13 mouse cellular contexts compared by ENCODE assay signal in genomic region chr9:25218954-25219353, GRCm38 (mm10). TPM values are rescaled to one million over a fixed set of nuclear protein-coding genes. Genes with fewer than 3 reads are reported as not detected.
DNase-seq lines count a peak whose midpoint lies in the region; ATAC-seq lines count a peak whose summit lies in the region.
"Had no signal": no experiment of that assay in that cellular context is flagged by ENCODE, and none has a peak within 500 bp of the region (broad histone marks: within the 10 kb centered on the region; RNA-seq: fewer than 3 reads in every experiment).

No protein-coding gene starts in this region.

- no peak overlapping the region for H3K9ac ChIP-seq in kidney, embryonic 15.5 days
- H3K9ac ChIP-seq: heart, embryonic 12.5 days had no signal

- no peak overlapping the region for H3K4me2 ChIP-seq in kidney, embryonic 15.5 days
- H3K4me2 ChIP-seq: heart, embryonic 12.5 days had no signal

- H3K4me3 ChIP-seq in kidney, embryonic 15.5 days (replicated peaks): no peak overlapping the region
- H3K4me3 ChIP-seq: heart, embryonic 12.5 days; megakaryocyte, embryonic 14.5 days had no signal

- H3K9me3 ChIP-seq in kidney, embryonic 15.5 days (replicated peaks): no peaks in the 10 kb centered on the region
- H3K9me3 ChIP-seq: heart, embryonic 12.5 days; megakaryocyte, embryonic 14.5 days had no signal

- H3K27me3 ChIP-seq in kidney, embryonic 15.5 days: no peaks in the 10 kb centered on the region
- H3K27me3 ChIP-seq: heart, embryonic 12.5 days; megakaryocyte, embryonic 14.5 days had no signal

- WGBS in kidney, embryonic 15.5 days: 39% methylated on average over 3 of the region's 3 CpGs

- DNase-seq in heart, adult 9 months (ENCODE audit: low spot score in 2 of 2): peak; percentile 30 to 32
- no peak for DNase-seq in heart, adult 8-10 months (ENCODE audit: low spot score)
- DNase-seq in layer of hippocampus, adult 9-11 months: peak; percentile 26
- no peak for DNase-seq in layer of hippocampus, adult 11-12 months (ENCODE audit: low spot score)
- DNase-seq in NIH3T3 (ENCODE audit: low read depth): peak; percentile 7
- no peak for DNase-seq in embryo, embryonic 11 days
- DNase-seq: adrenal gland, postnatal 36 days; B cell, adult 2 months; right cerebral cortex, postnatal 14 days had no signal

- peak overlapping the region; percentile 84 for H3K27ac ChIP-seq in kidney, embryonic 15.5 days

- no peak; the same call in 1 of the 2 replicates for ATAC-seq in kidney, embryonic 15.5 days (replicated peaks; ENCODE audit: low FRiP score)
- ATAC-seq in monocyte, adult 5-6 weeks (replicated peaks; ENCODE audit: insufficient number of reproducible peaks, low FRiP score, low TSS enrichment, poor library complexity, severe bottlenecking): no peak

- peaks cover 8% of the 10 kb centered on the region; the same call in 1 of the 2 replicates for H3K4me1 ChIP-seq in kidney, embryonic 15.5 days

- H3K36me3 ChIP-seq in kidney, embryonic 15.5 days: no peaks in the 10 kb centered on the region
- H3K36me3 ChIP-seq: heart, embryonic 12.5 days had no signal

RNA-seq across cellular contexts. Expression of gene Sept7, which starts 33.3 kb away (rescaled TPM):
- 100 to 1,000 TPM in 3 of 4 experiments, 10 to 100 TPM in 1; 97.5 to 117 (median 108) TPM for total RNA-seq in heart, adult 8-10 months (2022)
- 318 and 325 TPM in 2 replicates for polyA plus RNA-seq in kidney, embryonic 15.5 days (2015; fragmentation: Nextera tagmentation; extraction: Ambion mirVana)
- total RNA-seq in monocyte, adult 5-6 weeks (2017): 444 to 467 TPM (median 446 TPM) in 3 replicates

Comparison
In these comparisons a context has a peak if more than half of its experiments do, and no peak if none do; other contexts are left out.
1. DNase-seq: peak in heart, adult 9 months (2 of 2), layer of hippocampus, adult 9-11 months (single experiment) and NIH3T3 (single experiment); none in heart, adult 8-10 months (single experiment), layer of hippocampus, adult 11-12 months (single experiment) and embryo, embryonic 11 days (single experiment).